Mouse (Mus musculus) lung, postnatal 0 days (tissue): ENCODE measurements around the gene Hoxa1.

Experiments used
- CTCF ChIP-seq: IDR thresholded peaks from 2 replicates; pipeline ENCODE4 v1.5.1; 2016; ENCODE audit warnings: antibody characterized with exemption, mild to moderate bottlenecking
- EP300 ChIP-seq: IDR thresholded peaks from 2 replicates; pipeline ENCODE4 v1.6.1; 2016; ENCODE audit warnings: antibody characterized with exemption, mild to moderate bottlenecking, control low read depth

DNA sequence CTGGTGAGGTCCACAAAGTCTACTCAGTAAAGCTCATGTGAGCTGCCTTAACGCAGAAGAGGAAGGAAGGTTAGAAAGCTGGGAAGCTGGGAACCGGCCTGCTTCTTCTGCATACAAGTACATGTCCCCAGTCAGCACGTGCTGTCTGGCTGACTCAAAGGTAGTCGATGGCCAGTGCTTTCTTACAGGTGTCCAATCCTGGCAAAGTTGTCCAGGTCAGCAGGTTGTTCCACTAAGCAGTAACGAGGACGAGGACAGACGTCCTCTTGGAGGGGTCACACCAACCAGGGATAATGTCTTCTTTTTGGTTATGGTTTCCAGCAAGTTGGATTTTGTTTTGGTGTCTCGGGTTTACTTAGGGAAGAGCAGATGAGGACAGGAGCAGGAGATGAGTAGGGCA is 31.8 kb upstream of the Hoxa1 start:
- TF ChIP-seq CTCF (no peak), EP300 (no peak)
